Mouse (Mus musculus): ENCODE measurements around the gene Casz1.

The Casz1 gene

DNA sequence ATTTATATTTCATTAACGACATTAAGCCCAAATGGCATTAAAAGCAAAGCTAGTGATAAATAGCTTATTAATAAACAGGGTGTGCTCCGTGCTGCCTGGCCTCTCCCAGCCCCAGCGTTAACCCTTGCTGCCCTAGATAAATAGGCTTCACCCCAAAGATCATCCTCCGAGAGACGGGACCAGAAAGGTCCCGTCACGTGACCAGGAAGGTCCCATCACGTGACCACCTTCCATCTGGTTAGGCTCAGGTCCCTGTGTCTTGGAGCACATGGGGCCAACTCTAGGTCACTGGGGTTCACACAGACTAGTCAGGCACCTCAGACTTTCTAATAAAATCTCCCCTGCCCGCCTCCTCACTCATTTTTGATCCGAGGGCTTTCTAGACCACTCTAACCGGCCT lies 42.5 kb downstream of the Casz1 start:
- DNase-seq = no peak

DNA sequence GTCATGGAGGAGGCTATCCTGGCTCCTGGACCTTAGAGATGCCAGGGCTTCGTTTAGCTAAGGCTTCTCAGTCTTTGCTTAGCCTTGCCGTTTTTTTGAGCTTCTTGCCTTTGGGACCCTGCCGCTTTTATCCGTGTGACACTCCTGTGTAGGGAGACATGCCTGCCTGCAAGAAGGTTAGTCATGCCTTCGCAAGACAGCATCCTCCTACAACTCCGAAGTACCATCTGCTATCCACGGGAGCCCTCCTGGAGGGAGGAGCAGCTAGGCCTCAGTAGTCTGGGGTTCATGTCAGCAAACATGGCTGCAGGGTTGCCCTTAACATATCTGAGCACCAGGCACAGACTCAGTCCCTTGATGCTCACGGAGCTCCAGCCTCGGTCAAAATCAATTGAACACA lies 43.4 kb downstream of the Casz1 start:
- DNase-seq = no peak

DNA sequence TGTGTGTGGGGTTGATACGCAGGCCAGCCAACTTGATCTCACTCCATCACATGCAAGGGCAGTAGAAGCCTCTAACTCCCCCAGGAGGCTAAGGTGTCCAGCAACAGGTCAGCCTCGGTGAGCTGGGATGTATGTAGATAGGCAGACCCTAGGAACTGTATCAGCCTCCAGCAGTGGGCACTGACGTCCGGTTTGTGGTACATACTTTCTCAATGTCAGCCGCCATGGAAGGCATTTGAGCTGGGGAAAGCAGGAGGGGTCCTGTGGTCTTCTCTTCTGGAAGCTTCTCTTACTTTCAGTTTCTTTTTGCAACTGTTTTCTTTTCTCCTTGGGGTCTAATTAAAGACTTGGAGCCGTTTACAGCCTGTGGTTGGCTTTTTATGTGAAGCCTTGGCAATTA lies 45.2 kb downstream of the Casz1 start:
- no peak for DNase-seq

GRCm38 (mm10) chr4:148853057-148853456 lies 48.8 kb downstream of the Casz1 start:
- DNase-seq = no peak

- no peak for DNase-seq
Measured at GRCm38 (mm10) chr4:148854093-148854492, 49.9 kb downstream of the Casz1 start.

GRCm38 (mm10) chr4:148855527-148855926 lies 51.3 kb downstream of the Casz1 start:
- DNase-seq = no peak

- no peak for DNase-seq
Measured at GRCm38 (mm10) chr4:148856216-148856615, 52.0 kb downstream of the Casz1 start.

GRCm38 (mm10) chr4:148857398-148858084 lies 53.3 kb downstream of the Casz1 start:
- DNase-seq = no peak

DNA sequence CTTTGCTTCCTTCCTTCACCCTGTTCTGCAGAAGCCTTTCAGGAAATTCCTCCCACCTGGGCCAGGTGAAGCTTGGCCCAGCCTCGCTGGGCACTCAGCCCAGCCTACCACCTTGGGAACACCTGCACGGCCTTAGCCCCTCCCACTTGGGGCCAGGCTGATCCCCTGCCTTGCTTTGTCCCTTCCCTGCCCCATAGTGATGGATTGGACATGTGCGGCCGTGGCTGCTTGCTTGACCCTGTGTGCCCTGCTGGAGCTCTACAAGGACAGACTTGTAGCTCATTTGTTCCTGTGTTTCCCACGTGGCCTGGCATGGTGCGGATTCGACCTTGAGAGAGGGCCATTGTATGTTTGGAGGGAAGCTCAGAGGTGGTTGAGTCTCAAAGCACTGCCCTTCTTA lies 54.0 kb downstream of the Casz1 start:
- DNase-seq = no peak

DNA sequence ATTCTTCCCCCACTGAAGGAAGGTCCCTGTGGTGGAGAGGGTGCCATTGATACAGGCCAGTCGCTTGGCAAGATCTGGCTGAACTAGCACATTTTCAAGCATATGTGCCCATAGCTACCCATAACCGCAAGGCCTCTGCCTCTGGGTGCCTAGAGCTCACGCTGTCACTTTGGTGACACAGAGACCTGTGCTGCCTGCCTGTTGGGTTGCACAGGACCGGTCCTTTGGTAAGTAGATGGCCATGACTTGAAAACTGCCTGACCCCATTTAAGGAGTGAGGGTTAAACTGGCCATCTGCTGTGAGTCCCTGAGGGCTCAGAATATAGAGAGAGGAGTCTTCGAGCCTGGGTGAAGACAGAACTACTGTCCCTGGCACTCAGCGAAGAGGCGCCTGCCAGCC lies 55.2 kb downstream of the Casz1 start:
- DNase-seq = no peak

DNA sequence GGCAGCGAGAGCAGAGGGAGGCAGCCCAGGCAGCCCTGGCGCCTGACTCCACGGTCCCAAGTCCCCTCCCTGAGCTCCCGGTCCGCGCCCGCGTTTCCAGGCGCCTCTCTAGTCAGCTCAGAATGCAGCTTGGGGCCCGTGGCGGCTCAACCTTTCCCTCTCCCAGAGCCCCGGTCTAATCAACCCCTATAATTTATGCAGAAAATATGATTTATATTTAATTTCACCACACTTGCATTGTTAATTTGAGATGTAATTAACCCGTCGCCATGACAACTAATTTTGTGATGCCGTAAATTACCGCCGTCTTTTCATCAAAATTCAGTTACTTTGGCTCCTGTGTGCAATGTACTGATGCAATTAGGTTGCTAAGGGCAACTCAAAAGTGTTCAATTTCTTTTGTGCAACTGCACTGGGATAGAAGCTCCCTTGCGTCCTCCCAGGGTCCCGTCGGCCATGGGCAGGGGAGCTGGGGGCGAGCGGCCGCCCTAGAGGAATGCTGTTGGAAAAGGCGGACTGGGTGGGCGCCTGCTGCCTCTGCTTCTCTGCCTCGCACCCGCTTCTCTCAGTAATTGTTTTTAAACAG lies 55.8 kb downstream of the Casz1 start:
- no peak for DNase-seq

- no peak for DNase-seq
Measured at GRCm38 (mm10) chr4:148860636-148861035, 56.4 kb downstream of the Casz1 start.

DNA sequence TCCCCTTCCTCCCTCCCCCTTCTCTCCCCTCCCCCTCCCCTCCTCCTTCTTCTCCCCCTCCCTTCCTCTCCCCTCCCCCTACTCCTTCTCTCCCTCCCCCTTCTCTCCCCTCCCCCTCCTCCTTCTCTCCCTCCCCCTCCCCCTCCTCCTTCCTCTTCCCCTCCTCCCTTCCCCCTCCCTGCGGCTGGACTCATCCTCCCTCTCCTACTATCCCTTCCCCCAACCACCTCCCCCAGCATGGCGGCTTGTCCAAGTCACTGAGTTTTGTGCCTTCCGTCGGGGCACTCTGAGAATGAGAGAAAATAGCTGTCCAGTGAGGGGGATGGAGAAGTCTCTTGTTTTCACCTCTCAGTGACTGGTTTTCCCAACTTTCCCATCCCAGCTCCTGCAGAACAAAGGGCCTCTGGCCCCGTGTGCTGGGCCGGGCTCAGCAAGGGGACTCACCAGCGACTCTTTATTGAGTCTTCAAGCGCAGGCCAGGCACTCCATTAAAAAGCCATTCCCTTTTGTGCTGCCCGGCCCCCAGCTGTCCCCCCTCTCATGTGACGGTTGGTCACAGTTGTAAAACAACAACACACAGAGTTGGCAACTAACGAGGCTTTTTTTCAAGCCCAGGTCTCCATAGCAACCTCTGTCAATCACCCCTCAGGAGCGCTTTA lies 62.7 kb downstream of the Casz1 start:
- DNase-seq = no peak

GRCm38 (mm10) chr4:148867721-148868397 lies 63.6 kb downstream of the Casz1 start:
- DNase-seq = no peak

DNA sequence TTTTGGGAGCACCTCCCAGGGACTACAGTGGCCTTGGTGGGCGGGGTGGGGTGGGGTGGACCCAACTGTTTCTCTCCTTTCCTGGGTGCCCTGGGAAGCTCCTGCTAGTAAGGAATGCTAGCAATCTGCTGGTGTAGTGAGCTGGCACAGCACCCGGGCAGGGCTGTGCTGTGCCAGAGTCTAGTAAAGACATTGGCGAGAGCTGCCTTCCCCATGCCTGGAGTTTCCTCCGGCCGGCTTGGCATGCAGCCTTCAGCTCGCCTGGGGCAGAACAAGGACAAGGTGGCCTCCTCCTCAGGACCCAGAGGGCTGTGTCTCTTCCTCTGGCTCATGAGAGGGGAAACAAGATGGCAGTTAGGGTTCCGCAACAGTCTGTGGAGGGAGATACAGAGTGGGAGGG lies 65.3 kb downstream of the Casz1 start:
- no peak for DNase-seq

DNA sequence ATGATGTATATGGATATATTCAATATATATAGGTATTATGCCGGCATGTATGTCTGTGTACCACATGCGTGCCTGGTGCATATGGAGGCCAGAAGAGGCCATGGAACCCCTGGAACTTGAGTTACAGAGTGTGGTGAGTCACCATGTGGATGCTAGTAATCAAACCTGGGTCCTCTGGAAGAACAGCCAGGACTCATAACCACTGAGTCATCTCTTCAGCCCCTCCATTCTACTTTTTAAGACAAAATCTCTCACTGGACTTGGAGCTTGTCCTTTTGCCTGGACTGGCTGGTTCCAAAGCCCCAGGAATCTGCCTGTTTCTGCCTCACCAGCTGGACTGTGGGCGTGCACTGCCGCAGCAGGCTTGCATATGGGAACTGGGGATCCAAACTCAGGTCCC lies 66.3 kb downstream of the Casz1 start:
- no peak for DNase-seq

- no peak for DNase-seq
Measured at GRCm38 (mm10) chr4:148871751-148872334, 67.6 kb downstream of the Casz1 start.

GRCm38 (mm10) chr4:148872372-148872771 lies 68.1 kb downstream of the Casz1 start:
- DNase-seq = no peak

GRCm38 (mm10) chr4:148872783-148873182 lies 68.6 kb downstream of the Casz1 start:
- no peak for DNase-seq

DNA sequence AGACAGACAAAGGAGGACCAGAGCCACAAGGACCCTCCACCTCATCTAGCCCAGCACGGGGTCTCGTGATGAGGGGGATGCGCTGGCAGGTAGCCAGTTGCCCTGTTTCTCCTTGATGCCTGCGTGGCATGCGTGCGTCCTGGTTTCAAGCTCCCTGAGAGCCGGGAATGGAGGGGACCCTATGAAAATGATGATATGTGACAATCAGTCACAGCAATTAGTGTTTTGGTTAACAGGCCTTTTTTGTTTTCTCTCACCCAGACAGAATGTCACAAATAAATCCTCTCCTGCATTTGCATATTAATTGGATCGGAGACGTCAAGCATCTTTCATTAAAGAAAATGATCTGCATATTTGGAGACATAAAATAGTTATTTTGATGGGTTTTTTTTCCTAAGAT lies 71.9 kb downstream of the Casz1 start:
- DNase-seq = no peak

DNA sequence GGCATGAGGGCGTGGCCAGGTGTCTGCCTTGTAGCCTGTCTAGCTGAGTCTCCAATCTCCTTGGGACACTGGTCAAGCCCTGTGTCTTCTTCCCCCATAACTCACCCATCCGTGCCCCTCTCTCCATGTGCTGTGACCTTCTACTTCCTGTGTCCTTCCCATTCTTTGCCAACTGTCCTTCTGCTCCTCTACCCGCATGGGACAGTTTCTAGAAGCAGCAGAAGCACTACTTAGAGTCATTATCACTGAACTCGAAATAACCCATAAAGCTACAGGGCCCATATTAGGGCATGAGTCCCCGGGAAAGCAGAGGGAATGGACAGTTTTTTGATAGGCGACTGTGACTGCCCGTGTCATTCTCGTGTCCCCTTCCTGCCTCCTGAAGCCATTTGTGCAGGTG lies 72.6 kb downstream of the Casz1 start:
- DNase-seq = no peak

- no peak for DNase-seq
Measured at GRCm38 (mm10) chr4:148878192-148878983, 74.2 kb downstream of the Casz1 start.
